Mouse (Mus musculus) T-helper 2 cell (primary cell): Measurements from ENCODE around the gene Eef1akmt3.

Experiments used
- in situ Hi-C: fragments of 300-600 bp; cut with MboI, MseI; formaldehyde crosslinking; loops from one replicate; pipeline ENCODE4 v1.15.1; 2025; ENCODE audit warnings: high pct_unique_total_duplicates

The Eef1akmt3 gene

DNA sequence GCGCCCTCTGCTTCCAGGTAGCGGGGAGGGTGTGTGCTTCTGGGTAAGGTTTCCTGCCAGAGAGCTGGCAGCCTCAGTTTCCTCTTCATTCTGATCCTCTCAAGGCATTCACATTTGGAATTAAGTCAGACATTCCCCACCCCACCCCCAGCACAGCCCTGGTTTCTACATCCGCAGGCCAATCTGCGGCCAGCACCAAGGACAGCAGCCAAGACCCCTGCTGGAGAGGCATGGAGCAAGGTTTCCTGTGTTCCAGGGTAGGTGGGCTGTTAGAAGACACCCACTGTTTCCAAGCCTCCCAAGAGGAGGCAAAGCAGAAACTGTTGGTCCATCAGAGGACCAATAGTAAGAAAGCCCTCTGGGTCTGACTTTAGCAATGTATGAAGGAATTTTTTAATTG is 13.3 kb upstream of the Eef1akmt3 start:
- in situ Hi-C loops: no loop called here

DNA sequence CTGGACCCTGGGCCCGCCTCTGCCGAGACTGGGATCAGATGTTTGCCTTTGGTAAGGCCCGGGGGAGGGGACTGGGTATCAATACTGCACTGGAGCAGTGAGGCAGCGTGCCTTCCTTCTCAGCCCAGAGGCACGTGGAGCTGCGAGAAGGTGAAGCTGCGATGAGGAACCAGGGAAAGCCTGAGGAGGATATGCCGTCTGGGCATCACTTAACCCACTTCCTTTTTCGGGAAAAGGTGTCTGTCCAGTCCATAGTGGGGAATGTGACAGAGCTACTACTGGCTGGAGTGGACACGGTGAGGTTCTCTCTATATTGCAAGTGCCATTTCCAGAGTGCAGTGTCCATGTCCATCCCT is 8.8 kb upstream of the Eef1akmt3 start:
- in situ Hi-C loops: no loop called here

DNA sequence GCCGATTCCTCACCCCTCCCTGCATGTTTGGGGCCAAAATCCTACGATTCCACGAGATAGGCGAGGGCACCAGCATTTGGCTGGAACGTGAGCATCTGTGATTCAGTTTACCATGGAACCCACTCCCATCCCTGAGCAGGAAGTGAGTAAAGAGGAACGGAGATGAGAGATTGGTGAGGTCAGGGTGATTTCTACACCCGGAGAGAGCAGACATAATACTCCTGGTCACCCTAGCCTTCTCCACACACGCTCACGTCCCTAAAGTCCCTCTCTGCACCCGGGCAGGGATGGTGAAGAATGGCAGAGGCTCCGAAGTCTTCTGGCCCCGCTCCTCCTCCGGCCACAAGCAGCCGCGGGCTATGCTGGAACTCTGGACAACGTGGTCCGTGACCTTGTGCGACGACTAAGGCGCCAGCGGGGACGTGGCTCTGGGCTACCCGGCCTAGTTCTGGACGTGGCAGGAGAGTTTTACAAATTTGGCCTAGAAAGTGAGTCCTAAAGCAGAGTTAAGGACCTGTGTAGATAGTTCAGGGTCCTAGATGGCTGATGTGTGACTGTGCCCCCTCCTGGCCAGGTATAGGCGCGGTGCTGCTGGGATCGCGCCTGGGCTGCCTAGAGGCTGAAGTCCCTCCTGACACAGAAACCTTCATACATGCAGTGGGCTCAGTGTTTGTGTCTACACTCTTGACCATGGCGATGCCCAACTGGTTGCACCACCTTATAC is 8.2 kb upstream of the Eef1akmt3 start:
- in situ Hi-C loops: loop anchor here (10.0 to 25.0 kb wide), 2 partner anchors 625 to 1863 kb away; partner anchors contain the start of genes Bloc1s1, Cd63 and Rdh5

DNA sequence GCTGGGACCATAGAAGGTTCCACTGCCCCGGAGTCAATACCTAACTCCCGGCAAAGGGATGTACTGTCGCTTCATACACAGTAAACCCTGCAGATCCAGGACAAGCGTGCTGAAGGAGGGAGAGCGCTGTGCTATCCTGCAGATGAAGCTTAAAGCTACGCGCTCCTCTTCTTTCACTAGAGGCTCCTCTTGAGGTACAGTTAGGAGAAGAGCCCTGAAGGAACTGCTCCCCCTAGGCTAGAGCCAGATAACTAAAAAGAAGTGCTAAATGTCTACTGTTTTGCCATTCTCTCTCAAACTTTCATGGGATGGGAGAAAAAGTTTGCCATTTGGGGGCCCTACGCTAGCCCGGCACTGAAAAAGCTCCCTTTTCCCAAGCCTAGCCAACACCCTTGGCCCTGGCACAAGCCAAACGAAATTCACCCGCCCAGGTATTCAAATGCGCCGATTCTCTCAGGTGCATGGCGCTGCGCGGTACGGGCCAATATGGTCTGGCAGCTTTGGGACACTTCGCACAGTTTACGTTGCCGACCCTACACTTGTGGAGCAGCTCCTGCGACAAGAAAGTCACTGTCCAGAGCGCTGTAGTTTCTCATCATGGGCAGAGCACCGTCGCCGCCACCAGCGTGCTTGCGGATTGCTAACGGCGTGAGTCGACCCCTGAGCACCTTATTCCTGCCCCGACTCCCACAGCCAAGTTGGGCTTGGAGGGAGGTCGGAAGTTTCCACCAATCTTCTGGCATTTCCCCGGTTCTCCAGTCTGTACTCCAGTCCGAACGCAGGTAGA is 7.5 kb upstream of the Eef1akmt3 start:
- in situ Hi-C loops: loop anchor here (10.0 to 25.0 kb wide), 2 partner anchors 626 to 1864 kb away; partner anchors contain the start of genes Bloc1s1, Cd63 and Rdh5

DNA sequence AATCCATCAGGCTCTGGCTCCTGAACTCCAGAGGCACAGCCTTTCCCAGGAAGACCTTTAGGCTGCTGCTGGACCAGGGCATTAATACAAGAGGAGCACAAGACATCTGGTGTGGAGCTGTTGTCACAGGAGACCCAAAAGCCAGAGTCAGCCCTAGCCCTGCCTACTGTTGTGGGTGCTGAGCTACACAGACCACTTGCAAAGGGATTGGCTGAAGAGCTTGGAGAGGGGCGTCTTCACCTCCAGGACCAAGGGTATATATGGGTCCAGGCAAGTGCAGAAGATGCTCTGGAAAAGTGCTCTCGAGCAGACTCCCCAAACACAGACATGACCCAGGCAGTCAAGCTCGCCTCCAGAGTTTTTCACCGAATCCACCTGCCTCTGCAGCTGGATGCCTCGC is 6.6 kb upstream of the Eef1akmt3 start, which contains the start of gene Cyp27b1:
TSS of gene Cyp27b1 (plus strand) at position 297 of the 400 bp plus-strand sequence.
- in situ Hi-C loops: loop anchor here (10.0 to 25.0 kb wide), 2 partner anchors 627 to 1864 kb away; partner anchors contain the start of genes Bloc1s1, Cd63 and Rdh5

DNA sequence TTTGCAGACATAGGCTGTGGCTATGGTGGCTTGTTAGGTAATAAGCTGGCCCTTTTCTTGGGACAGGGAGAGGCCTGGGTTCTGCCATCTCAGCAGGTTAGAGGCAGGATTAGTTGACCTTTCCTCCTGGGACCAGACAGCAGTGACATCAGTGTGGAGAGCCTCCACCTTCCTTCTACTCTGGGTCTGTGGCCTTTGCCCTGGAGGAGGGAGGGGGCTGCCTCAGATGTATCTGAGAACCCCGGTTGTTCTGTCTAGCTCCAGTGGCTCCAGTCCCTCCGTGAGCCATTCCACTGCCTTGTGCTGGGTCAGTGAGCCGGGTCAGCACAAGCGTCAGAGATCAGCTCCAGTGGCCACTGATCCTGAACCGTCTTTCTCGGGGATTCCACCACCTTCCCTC is 1.9 kb upstream of the Eef1akmt3 start:
- in situ Hi-C loops: loop anchor here (10.0 to 25.0 kb wide), 2 partner anchors 632 to 1869 kb away; partner anchors contain the start of genes Bloc1s1, Cd63 and Rdh5

DNA sequence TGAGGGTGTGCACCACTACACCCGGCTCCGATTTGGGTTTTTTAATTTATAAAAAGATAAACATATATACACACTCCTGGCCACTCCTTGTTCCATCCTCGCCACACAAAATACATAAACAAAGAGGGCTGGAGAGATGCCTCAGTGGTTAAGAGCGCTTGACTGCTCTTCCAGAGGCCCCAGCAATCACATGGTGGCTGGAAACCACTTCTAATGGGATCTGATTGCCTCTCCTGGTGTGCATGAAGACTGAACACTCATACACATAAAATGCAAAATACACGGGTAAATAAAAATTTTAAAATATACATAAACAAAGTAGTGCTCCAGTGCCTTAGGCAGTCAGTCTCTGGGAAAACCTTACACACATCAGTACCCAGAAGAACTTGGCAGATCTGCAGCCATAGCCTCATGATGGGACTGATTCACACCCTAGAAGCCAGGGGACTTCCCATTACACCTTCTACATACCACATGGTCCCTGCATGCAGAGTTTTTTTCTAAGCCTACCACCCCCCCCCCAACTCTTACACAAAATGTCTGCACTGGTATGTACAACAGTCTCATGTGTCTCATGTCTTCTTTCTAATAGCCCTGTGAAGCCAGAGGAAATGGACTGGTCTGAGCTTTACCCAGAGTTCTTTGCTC is 1.3 kb upstream of the Eef1akmt3 start:
- in situ Hi-C loops: loop anchor here (10.0 to 25.0 kb wide), 2 partner anchors 632 to 1870 kb away; partner anchors contain the start of genes Bloc1s1, Cd63 and Rdh5

DNA sequence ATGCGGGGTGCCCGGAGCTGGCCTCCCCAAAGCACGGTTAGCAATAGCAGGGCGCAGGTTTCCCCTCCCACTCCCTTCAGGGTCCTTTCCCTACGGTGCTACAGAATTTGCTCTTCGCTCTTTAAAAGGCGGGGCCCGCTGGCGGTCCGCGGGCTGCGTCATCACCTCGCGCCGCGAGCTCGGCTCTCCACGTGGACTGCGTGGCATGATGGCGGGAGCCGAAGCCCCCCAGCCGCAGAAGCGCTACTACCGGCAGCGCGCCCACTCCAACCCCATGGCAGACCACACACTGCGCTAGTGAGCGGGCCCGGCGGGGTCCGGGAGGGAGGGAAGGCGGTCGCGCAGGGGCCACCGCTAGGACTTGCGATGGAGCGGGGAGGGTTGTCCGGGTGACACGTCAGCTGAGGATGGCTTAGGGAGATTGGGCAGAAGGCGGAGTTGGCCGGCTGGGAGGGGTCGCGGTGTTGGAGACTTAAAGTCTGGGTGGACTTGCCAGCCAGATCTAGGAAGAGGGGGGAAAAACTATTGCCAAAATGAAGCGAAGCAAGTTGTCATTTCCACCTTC is 543 bp upstream of the Eef1akmt3 start:
- in situ Hi-C loops: loop anchor here (10.0 to 25.0 kb wide), 2 partner anchors 633 to 1870 kb away; partner anchors contain the start of genes Bloc1s1, Cd63 and Rdh5

DNA sequence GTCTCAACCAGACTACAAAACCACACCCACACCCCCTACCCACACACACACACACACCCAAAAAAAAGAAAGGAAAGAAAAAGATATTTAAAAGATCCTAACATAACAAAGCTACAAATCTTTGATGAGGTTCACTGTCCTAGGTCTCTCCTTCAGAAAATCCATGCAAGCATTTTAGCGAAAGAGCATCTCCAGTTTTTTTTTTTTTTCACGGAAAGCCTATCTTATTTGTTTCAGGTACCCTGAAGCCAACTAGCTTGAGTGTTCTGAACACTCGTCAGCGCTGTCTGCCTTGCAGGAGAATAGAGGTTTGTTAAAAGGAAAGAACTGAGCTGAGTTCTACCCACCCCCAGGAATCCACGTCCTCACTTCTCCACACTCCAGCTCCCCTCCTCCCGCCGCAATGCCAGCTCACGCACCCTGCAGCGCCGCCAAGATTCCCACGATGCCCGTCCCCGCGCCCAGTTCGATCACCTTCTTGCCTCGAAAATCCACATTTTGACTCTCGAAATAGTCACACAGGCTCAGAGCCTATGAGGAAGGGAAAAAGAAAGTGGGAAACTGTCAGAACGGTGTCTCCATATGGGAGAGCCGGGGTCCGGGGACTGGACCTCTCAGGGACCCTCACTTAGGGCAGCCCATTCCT is 621 bp downstream of the Eef1akmt3 start:
- in situ Hi-C loops: loop anchor here (10.0 to 25.0 kb wide), 2 partner anchors 634 to 1872 kb away; partner anchors contain the start of genes Bloc1s1, Cd63 and Rdh5

DNA sequence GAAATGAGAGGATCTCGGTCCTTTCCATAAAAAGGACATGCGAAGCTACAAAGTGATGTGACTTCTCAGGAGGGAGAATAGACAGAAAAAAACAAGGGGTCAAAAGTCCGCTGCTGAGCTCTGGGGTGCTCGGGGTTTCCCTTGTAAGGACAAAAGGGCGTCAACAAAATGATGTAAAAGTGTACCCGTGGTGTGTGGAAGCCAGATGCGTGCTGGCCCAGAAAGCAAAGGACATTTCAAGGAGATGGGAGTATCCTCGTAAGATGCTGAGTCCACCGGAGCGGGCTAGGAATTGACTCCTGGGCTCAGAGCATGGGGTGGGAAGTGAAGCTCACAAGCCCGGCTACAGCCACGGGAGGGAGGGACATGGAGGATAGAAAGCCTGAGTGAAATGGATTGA is 3.7 kb downstream of the Eef1akmt3 start:
- in situ Hi-C loops: loop anchor here (25.0 kb wide), 1 partner anchor 1875 kb away; the partner anchor contains the start of genes Bloc1s1, Cd63 and Rdh5

DNA sequence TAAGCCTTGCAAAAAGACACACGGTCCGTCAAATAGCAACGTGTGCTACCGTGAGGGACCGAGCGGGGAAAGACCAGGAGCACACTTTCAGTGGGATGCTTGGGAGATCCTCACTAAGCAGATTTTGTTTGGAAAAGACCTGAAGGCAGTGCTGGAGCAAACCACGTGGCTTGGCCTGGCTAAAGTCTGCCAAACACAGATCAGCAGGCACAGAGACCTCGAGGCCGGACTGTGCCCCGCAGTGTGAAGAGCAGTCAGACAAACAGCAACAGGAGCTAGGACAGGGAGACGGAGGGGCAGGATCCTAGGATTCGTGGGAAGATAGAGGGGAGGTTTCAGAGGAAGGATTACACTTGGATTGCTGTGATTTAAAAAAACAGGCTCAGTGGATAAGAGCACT is 5.0 kb downstream of the Eef1akmt3 start:
- in situ Hi-C loops: loop anchor here (25.0 kb wide), 1 partner anchor 1876 kb away; the partner anchor contains the start of genes Bloc1s1, Cd63 and Rdh5

DNA sequence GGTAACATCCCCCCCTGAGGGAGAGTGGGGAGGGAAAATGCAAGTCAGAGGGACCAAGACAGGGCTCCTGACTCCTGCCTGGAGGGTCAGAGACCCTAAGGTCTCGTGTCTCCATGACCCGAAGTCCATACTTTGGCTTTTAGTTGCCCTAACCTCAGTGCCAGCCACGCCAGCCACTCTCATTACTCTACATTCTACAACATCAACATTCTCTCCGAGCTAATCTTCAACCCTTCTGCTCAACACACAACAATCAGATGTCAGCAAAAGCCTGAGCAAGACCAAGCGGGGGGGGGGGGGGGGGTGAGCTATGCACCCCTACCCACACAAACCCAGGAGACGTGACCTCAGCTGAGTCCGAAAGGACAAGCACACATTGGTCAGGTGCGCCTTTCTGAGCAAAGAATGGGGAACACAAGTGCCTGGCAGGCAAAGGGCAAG is 8.0 kb downstream of the Eef1akmt3 start:
- in situ Hi-C loops: loop anchor here (25.0 kb wide), 1 partner anchor 1879 kb away; the partner anchor contains the start of genes Bloc1s1, Cd63 and Rdh5

DNA sequence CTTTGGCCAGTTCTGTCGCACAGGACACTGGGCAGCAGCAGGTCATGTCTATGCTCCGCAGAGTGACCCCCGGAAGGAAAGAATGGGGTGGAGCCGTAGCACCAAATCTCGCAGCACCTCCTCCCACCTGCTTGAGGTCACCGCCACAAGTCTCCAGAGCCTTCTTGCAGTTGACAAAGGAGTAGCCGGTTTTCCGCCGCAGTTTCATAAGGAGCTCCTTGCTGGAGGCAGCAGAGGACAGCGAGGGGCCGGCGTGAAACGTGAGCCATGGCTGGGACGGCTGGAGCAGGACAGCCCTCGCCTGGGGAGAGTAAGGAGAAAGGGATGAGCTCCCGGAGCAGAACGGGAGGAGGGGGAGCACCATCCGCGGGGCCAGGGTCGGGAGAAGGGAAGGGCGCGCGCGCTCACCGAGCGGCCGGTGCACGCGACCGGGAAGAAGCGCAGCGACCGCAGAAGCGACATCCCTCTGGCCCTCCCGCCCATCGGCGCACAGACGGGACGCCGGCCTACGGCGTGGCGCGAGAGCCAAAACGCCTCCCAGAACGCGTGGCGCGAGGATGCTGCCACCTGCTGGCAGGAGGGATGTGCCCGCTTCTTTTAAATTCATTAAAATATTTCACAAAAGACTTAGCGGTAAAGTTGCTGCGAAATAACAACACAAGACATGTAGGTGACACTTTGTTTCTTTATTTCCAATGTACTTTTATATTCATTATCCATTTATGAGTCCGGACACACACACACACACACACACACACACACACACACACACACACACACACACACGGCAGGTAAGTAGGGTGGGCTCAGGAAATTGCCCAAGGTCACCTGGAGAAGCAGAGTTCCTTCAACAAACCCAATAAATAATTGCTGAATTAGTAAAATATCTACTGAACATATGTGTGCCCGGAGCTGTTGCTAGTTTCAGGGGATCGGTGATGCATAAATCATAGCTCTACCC is 10.7 kb downstream of the Eef1akmt3 start, which contains the start of gene Tsfm:
TSS of gene Tsfm (minus strand) at position 505 of the 961 bp plus-strand sequence.
- in situ Hi-C loops: loop anchor here (25.0 kb wide), 1 partner anchor 1882 kb away; the partner anchor contains the start of genes Bloc1s1, Cd63 and Rdh5

DNA sequence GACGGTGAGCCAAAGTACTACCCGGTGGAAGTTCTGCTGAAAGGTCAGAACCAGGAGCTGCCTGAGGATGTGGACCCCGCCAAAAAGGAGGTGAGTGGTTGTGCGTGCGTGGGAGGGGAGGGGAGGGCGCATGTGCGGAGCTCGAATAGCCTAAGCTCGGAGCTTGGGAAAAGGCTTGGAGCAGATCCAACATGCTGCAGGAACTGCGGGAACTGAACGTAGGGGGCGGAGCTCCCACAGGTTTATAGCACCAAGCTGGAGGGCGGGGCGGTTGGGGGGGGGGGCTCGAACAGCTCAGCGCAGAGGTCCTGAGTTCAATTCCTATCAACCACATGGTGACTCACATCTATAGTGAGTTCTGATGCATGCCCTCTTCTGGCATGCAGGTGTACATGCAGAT is 22.9 kb downstream of the Eef1akmt3 start:
- in situ Hi-C loops: loop anchor here (5.0 kb wide), 1 partner anchor 51 kb away; no protein-coding TSS in a partner anchor

DNA sequence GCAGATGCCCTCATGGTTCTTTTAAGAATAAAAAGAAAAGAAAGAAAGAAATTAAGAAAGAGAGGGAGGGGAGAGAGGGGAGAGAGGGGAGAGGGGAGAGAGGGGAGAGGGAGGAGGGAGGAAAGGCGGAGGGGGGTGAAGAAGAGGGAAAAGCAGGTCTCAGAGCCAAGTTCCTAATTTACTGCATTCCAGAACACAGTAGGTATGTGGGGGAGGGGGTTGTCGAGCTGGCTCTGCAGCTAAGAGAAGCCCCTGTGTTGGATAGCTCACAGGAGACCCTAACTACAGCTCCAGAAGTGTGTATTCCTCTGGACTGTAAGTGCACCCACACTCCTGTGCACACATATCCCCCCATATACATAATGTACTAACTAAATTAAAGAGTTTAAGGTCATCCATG is 24.2 kb downstream of the Eef1akmt3 start:
- in situ Hi-C loops: loop anchor here (5.0 kb wide), 1 partner anchor 50 kb away; no protein-coding TSS in a partner anchor

DNA sequence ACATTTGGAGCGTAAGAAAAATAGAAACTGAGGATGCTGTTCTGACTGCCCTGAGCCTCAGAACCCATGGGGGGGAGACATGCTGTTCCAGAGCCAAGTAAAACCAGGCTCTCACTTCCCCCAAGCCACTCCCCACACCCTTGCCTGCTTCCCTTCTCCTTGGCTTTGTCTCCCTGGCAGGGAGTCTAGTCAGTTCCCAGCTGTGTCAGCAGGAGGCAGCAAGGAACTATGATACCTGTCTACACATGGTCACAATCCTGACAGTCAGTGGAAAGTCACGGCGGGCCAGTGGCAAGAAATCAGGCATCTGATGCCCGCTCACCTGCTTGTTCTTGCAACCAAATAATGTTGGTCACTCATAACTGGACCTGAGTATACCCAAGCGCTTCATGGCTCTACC is 24.8 kb downstream of the Eef1akmt3 start:
- in situ Hi-C loops: loop anchor here (5.0 kb wide), 1 partner anchor 49 kb away; no protein-coding TSS in a partner anchor

DNA sequence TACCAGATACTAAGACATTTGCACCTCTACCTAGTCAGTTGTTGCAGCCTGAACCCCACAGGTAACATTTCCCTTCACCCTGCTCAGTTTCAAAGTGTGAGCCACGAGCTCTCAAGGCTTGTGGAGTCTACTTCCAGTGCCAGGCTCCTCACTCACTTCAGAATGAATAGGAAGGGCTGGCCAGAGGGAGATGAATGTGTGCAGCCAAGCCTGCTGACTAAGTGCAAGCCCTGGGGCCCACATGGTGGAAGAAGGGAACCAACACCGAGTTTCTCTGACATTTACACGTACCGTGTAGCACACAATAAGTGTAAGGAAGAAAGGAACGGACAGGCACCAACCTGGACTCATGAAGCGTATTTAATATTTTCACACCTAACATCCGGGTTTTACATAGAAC is 37.5 kb downstream of the Eef1akmt3 start:
- in situ Hi-C loops: no loop called here

DNA sequence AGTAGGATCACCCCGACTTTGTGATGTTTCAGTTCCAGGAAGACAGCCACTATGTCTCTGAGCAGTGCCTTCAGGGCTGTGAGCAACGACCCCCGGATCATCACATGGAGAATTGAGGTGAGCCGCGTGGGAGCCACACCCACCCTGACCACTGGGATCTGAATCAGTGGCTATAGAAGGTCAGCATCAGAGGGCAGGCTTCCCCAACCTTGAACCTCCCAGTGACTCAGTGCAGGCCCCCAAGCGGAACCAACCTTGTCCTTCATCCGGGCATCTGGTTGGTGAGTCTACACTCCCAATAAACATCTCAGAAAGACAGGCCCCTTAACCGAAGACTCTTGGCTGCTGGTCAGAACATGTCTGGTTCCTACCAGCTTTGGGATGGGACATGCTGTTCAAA is 38.0 kb downstream of the Eef1akmt3 start:
- in situ Hi-C loops: no loop called here

DNA sequence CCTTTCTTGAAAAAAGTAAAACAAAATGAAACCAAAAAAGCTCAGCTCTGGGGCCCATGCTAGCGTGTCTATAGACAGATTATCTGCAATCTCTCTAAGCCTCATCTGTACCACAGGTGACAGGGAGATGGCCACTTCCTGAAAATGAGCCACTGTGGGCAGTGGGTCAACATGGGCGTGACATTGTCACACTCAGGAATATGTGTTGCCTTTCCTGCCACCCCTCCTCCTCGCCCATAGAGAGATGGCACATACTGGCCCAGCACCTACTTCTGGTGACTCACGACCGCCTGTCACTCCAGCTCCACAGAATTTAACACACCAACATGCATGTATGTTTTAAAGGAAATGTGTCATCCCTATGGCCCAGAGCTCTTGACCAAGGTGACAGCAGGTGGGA is 38.5 kb downstream of the Eef1akmt3 start:
- in situ Hi-C loops: no loop called here
